In the genomic region with DNA sequence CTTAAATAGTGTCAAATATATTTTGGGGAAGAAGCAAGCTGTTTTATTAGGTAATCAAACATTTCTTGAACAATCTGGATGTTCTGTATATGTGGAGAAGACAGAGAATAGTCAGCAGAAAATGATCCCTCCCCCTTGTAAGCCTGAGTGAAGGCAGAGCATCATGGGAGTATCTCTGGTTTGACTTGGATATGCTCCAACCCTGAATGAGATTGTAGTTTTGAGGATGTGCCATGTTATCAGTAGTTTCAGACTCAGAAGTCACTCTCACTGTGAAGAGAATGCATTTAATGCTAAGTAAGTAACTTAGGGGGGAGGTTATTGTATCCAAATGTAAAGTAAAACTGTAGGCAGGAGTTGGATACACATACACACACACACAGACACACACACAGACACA, we compare ENCODE assay signal across 23 mouse cellular contexts.
A peak's percentile ranks its signal among the peaks of the same experiment; 100 is the strongest.
DNase-seq lines count a peak whose midpoint lies in the region; ATAC-seq and TF ChIP-seq lines count a peak whose summit lies in the region.
"Had no signal": no experiment of that assay in that cellular context is flagged by ENCODE, and none has a peak within 500 bp of the region (broad histone marks: within the 10 kb centered on the region; RNA-seq: fewer than 3 reads in every experiment).

No protein-coding gene starts in this region.

- H3K9me3 ChIP-seq in MEL (replicated peaks; ENCODE audit: insufficient read depth, low read length): no peaks in the 10 kb centered on the region
- H3K9me3 ChIP-seq: embryonic facial prominence, embryonic 10.5 days; embryonic facial prominence, embryonic 12.5 days; forebrain, embryonic 13.5 days; forebrain, embryonic 15.5 days; G1E had no signal

- TF ChIP-seq CTCF in MEL (IDR thresholded peaks at IDR 0.05 in 2 of 3, conservative IDR thresholded peaks at IDR 0.05 in 1 of 3; ENCODE audit: control insufficient read depth in 1 of 3, insufficient read depth in 1 of 3, low read depth in 2 of 3, low read length in 3 of 3, poor library complexity in 1 of 3, severe bottlenecking in 1 of 3): no peak

- peak; percentile 51 for ATAC-seq in megakaryocyte progenitor cell, adult 5-6 weeks (replicated peaks; ENCODE audit: poor library complexity)
- ATAC-seq: CD4-positive, CD25-positive, alpha-beta regulatory T cell, adult 4 months; forebrain, embryonic 13.5 days; forebrain, embryonic 15.5 days; forebrain, postnatal 0 days had no signal

- peak; percentile 70 for DNase-seq in MEL (ENCODE audit: low read depth, low spot score)
- no peak for DNase-seq in urinary bladder, postnatal 25 days (ENCODE audit: low spot score)
- no peak for DNase-seq in heart, adult 9 months (ENCODE audit: low spot score in 2 of 2)
- DNase-seq in lung, adult 18-20 months: no peak
- DNase-seq: adrenal gland, adult 2 months; adrenal gland, postnatal 10 days; adrenal gland, postnatal 25 days; B cell, adult 2 months; cerebellum, adult 11 months; cerebellum, adult 18-20 months; cerebellum, adult 8-10 months; cerebellum, adult 9-11 months; cerebellum, postnatal 14 days; cerebellum, postnatal 36 days; forebrain, postnatal 0 days had no signal

- no peaks in the 10 kb centered on the region for H3K79me2 ChIP-seq in MEL (ENCODE audit: control insufficient read depth, insufficient read depth, low read length, poor library complexity)

- H3K9ac ChIP-seq in MEL (ENCODE audit: control insufficient read depth, low read depth, low read length, poor library complexity, severe bottlenecking): no peak overlapping the region
- H3K9ac ChIP-seq: embryonic facial prominence, embryonic 12.5 days; forebrain, embryonic 13.5 days; forebrain, embryonic 15.5 days; forebrain, postnatal 0 days had no signal

- no peak overlapping the region for H3K27ac ChIP-seq in MEL (ENCODE audit: control insufficient read depth, low read depth, low read length)
- H3K27ac ChIP-seq: embryonic facial prominence, embryonic 10.5 days; embryonic facial prominence, embryonic 12.5 days; forebrain, embryonic 13.5 days; forebrain, embryonic 15.5 days had no signal

- no peak overlapping the region for H3K4me3 ChIP-seq in MEL (ENCODE audit: control insufficient read depth in 1 of 2, insufficient read depth in 1 of 2, low read depth in 2 of 2, low read length in 2 of 2)
- H3K4me3 ChIP-seq: embryonic facial prominence, embryonic 10.5 days; embryonic facial prominence, embryonic 12.5 days; forebrain, embryonic 13.5 days; forebrain, embryonic 15.5 days had no signal

- TF ChIP-seq RAD21 in MEL (IDR thresholded peaks at IDR 0.05; ENCODE audit: low read depth, low read length): no peak

- TF ChIP-seq EP300 in MEL (IDR thresholded peaks at IDR 0.05; ENCODE audit: low read depth in 1 of 2, low read length in 2 of 2): peak; percentile 18 to 47; a peak in 3 of 4 replicates

- no peak for TF ChIP-seq POLR2A in MEL (IDR thresholded peaks at IDR 0.05; ENCODE audit: control insufficient read depth in 1 of 2, insufficient read depth in 1 of 2, low read depth in 1 of 2, low read length in 2 of 2, poor library complexity in 1 of 2)

- H3K4me1 ChIP-seq in MEL (ENCODE audit: control insufficient read depth in 1 of 2, insufficient read depth in 2 of 2, low read length in 2 of 2): peaks cover 2 to 9% of the 10 kb centered on the region in 2 experiments; a peak in 2 of 4 replicates
- H3K4me1 ChIP-seq: forebrain, embryonic 13.5 days; forebrain, embryonic 15.5 days had no signal

- H3K36me3 ChIP-seq in MEL (ENCODE audit: control insufficient read depth in 1 of 2, insufficient read depth in 2 of 2, low read length in 2 of 2): peaks cover 0 to 5% of the 10 kb centered on the region in 2 experiments; a peak in 2 of 4 replicates
- H3K36me3 ChIP-seq: embryonic facial prominence, embryonic 10.5 days; embryonic facial prominence, embryonic 12.5 days; forebrain, embryonic 15.5 days; G1E had no signal

- no peaks in the 10 kb centered on the region for H3K27me3 ChIP-seq in MEL (ENCODE audit: control insufficient read depth in 1 of 2, insufficient read depth in 2 of 2, low read length in 2 of 2)
- H3K27me3 ChIP-seq: CH12.LX; embryonic facial prominence, embryonic 12.5 days; forebrain, embryonic 13.5 days; forebrain, embryonic 15.5 days had no signal

TF ChIP-seq in MEL, 35 proteins besides CTCF, POLR2A, EP300 and RAD21:
- TF ChIP-seq RCOR1 (IDR thresholded peaks at IDR 0.05; ENCODE audit: low read depth, low read length): peak; percentile 84
- no peak for TF ChIP-seq TAL1 (IDR thresholded peaks at IDR 0.05; ENCODE audit: low read length)
- TF ChIP-seq MYB (IDR thresholded peaks at IDR 0.05; ENCODE audit: low read depth, low read length): no peak
- no peak for TF ChIP-seq KAT2A (conservative IDR thresholded peaks at IDR 0.05; ENCODE audit: low read depth, low read length)
- no peak for TF ChIP-seq SMC3 (IDR thresholded peaks at IDR 0.05; ENCODE audit: low read depth, low read length)
- no peak for TF ChIP-seq CHD2 (IDR thresholded peaks at IDR 0.05; ENCODE audit: low read length)
- TF ChIP-seq CHD1 (IDR thresholded peaks at IDR 0.05; ENCODE audit: low read depth, low read length): no peak
- no peak for TF ChIP-seq JUND (IDR thresholded peaks at IDR 0.05; ENCODE audit: low read depth, low read length)
- TF ChIP-seq ELF1 (IDR thresholded peaks at IDR 0.05; ENCODE audit: low read depth, low read length): no peak
- no peak for TF ChIP-seq MAZ (IDR thresholded peaks at IDR 0.05; ENCODE audit: low read depth, low read length)
- TF ChIP-seq TBP (IDR thresholded peaks at IDR 0.05; ENCODE audit: low read depth, low read length): no peak
- peak; percentile 52 for TF ChIP-seq ETS1 (IDR thresholded peaks at IDR 0.05; ENCODE audit: low read depth, low read length)
- no peak for TF ChIP-seq NELFE (IDR thresholded peaks at IDR 0.05; ENCODE audit: low read depth, low read length)
- TF ChIP-seq GATA1 (IDR thresholded peaks at IDR 0.05; ENCODE audit: low read depth, low read length): peak; percentile 39; the same call in 1 of the 2 replicates
